Mouse (Mus musculus): ENCODE results near the gene Wdhd1. TPM values are rescaled to one million over a fixed set of nuclear protein-coding genes. Genes with fewer than 3 reads are reported as not detected.
A peak's percentile ranks its signal among the peaks of the same experiment; 100 is the strongest.

Wdhd1 gene
- polyA plus RNA-seq, 1 experiment from 2014 or later, result 14.5 TPM

DNA sequence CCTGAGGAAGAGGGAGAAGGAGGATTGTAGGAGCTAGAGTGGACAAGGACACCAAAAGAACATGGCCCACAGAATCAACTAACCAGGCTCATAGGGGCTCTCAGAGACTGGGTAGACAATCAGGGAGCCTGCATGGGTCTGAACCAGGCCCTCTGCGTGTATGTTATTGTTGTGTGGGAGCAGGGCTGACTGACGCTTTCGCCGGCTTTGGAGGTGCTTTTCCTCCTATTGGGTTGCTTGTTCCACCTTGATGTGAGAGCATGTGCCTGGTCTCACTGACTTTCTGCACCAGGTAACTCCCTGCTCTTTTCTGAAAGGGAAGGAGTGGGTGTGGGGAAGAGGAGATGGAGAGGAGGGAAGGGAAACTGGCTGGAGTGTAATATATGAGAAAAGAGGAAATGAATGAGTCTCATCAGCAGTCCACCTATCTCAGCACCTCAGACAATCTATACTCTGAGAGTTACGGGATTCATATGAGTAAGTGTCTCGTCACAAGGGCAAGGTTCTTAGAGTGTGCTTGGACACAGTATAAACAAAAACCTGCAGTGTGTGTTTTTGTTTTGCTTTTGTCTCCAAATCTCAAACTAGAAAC lies 28.3 kb upstream of the Wdhd1 start:
- Histone ChIP-seq H3K36me3 (ENCODE audit: control insufficient read depth, insufficient read depth, low read length) (no peaks in the 10 kb centered on the region), H3K9ac (ENCODE audit: low read depth, low read length) (no peak overlapping the region), H3K9me3 (replicated peaks; ENCODE audit: control insufficient read depth, low read length, poor library complexity, severe bottlenecking) (no peaks in the 10 kb centered on the region), H3K4me3 (ENCODE audit: low read depth, low read length) (no peak overlapping the region), H3K4me2 (ENCODE audit: low read length) (no peak overlapping the region), H3K27ac (ENCODE audit: low read length) (no peak overlapping the region), H3K4me1 (ENCODE audit: control insufficient read depth, insufficient read depth, low read length) (peaks cover 8% of the 10 kb centered on the region), H3K27me3 (ENCODE audit: control insufficient read depth, insufficient read depth, low read depth, low read length) (no peaks in the 10 kb centered on the region)
- WGBS, result 90% methylated on average over 6 of the region's 6 CpGs
- ATAC-seq, result no peak

DNA sequence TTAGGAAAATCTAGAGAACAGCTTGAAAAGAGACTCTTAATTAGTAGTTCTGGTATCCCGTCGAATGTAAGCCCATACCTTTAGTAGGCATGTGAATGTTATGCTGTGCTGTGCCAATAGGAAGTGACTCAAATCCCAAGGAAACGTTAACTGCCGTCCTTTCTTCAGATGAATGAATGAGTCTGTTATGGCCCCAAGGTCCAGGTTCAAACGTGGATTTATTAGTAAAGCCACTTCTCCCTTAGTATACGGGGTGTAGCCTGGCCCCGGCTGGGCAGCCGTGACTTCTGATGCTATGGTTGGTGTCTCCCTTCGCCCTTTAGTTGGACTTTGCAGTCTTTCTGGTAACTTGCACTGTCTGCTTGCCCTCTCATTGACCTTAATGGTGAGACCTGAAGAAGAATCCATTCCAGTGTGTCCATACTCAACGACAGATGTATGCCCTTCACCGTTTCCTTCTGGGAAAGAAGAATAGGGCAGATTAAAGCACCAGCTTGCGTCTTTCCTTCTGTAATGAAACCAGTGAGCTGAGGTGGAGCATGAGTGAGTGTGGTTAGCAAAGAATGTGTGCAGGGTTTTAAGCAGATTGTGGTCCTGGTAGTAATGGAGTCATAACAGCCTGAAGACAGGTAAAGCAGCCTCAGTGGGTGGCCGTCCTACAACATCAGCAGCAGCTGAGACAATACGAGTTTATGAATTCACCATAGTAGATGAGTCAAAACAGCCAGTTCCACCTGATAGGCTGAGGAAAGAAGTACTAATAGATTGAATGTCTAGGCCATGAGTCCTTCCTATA lies 26.4 kb upstream of the Wdhd1 start:
- Histone ChIP-seq H3K9me3 (replicated peaks; ENCODE audit: control insufficient read depth, low read length, poor library complexity, severe bottlenecking) (no peaks in the 10 kb centered on the region), H3K27ac (ENCODE audit: low read length) (no peak overlapping the region), H3K27me3 (ENCODE audit: control insufficient read depth, insufficient read depth, low read depth, low read length) (no peaks in the 10 kb centered on the region), H3K36me3 (ENCODE audit: control insufficient read depth, insufficient read depth, low read length) (no peaks in the 10 kb centered on the region), H3K4me1 (ENCODE audit: control insufficient read depth, insufficient read depth, low read length) (peaks cover 17% of the 10 kb centered on the region), H3K4me3 (ENCODE audit: low read depth, low read length) (no peak overlapping the region), H3K9ac (ENCODE audit: low read depth, low read length) (no peak overlapping the region), H3K4me2 (ENCODE audit: low read length) (no peak overlapping the region)
- WGBS, result 88% methylated on average over 14 of the region's 14 CpGs
- no peak for ATAC-seq

DNA sequence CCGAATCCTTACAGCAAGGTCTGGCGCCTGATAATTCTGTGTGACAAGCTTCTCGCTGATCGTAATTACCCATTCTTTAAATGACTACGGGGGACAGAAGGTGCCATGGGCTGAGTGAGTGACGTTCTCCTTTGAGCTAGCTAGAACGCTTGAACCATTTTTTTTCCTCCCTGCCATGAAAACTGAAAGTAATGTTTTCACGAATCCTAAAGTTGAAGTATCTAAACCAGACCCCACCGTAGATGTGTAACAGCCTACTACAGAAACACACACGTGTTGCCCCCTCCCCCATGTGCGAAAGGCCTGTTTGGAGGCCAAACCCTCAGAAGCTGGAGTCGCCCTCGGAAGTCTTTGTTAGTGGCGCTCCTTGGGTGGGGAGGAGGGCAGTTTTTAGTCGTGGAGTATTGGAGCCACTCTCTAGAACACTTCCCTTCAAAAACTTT lies 22.2 kb upstream of the Wdhd1 start:
- under 1% methylated on average over 15 of the region's 15 CpGs for WGBS
- ATAC-seq, result peak; percentile 57
- Histone ChIP-seq H3K27ac (ENCODE audit: low read length) (peak overlapping the region; percentile 97), H3K27me3 (ENCODE audit: control insufficient read depth, insufficient read depth, low read depth, low read length) (no peaks in the 10 kb centered on the region), H3K36me3 (ENCODE audit: control insufficient read depth, insufficient read depth, low read length) (no peaks in the 10 kb centered on the region), H3K9ac (ENCODE audit: low read depth, low read length) (peak overlapping the region; percentile 98), H3K4me1 (ENCODE audit: control insufficient read depth, insufficient read depth, low read length) (peaks cover 22% of the 10 kb centered on the region), H3K4me3 (ENCODE audit: low read depth, low read length) (peak overlapping the region; percentile 98), H3K4me2 (ENCODE audit: low read length) (peak overlapping the region; percentile 89), H3K9me3 (replicated peaks; ENCODE audit: control insufficient read depth, low read length, poor library complexity, severe bottlenecking) (no peaks in the 10 kb centered on the region)

DNA sequence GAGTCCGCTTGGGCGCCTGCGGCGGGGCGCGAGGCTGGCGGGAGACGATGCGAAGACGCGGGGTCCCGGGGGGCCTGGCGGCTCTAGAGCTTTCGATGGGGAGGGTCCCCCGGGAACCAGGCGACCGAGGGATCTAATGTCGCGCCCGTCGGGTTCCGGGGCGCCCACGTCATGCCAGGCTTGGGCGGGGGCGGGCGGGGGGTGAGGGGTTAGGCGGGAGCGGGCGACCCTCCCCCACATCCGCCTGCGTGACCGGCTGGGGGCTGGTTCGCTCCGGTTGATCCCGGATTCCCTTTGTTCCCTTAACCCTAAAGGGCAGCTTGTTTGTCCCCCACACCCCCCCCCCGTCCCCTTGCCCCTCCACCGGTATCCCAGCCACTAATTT lies 21.7 kb upstream of the Wdhd1 start:
- peak; percentile 84 for ATAC-seq
- WGBS, result under 1% methylated on average over 34 of the region's 38 CpGs
- Histone ChIP-seq H3K4me2 (ENCODE audit: low read length) (peak overlapping the region; percentile 89), H3K4me1 (ENCODE audit: control insufficient read depth, insufficient read depth, low read length) (peaks cover 22% of the 10 kb centered on the region), H3K9ac (ENCODE audit: low read depth, low read length) (peak overlapping the region; percentile 98), H3K27ac (ENCODE audit: low read length) (peak overlapping the region; percentile 97), H3K36me3 (ENCODE audit: control insufficient read depth, insufficient read depth, low read length) (no peaks in the 10 kb centered on the region), H3K9me3 (replicated peaks; ENCODE audit: control insufficient read depth, low read length, poor library complexity, severe bottlenecking) (no peaks in the 10 kb centered on the region), H3K27me3 (ENCODE audit: control insufficient read depth, insufficient read depth, low read depth, low read length) (no peaks in the 10 kb centered on the region), H3K4me3 (ENCODE audit: low read depth, low read length) (peak overlapping the region; percentile 98)

DNA sequence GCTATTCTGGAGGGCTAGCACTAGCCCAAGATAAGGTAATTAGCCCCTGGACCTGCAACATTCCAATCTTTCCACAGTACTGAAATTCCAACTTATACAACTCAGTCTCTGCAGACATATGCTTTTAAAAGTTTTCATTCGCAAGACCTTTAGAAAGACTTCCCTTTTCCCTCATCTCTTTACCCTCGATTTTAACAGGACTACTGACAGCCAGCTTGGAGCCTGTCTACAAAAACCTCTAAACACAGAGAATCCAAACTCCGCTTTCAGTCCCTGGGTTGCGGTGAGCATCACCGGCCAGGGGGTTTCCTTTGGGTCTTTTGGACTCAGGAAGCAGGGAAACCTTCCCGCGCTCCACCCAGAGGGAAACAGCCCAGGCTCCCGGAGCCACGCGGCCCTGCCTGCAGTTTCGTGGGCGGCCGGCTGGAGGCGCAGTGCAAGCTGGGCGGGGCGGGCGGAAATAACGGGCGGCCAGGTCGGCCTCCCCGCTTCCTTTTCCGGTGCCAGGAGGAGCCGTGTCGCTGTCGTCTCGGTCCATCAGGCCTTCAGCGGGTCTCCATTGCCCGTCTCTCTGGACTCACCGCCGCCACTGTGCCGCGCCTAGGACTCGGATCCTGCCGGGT lies 21.2 kb upstream of the Wdhd1 start, which contains the start of gene Mapk1ip1l:
TSS of gene Mapk1ip1l (plus strand) at position 482 of the 623 bp plus-strand sequence.
- peaks cover 22% of the 10 kb centered on the region for H3K4me1 ChIP-seq (ENCODE audit: control insufficient read depth, insufficient read depth, low read length)
- peak; percentile 95 for ATAC-seq
- H3K4me3 ChIP-seq (ENCODE audit: low read depth, low read length), result peak within 1 kb of the TSS; percentile 98
- peak within 1 kb of the TSS; percentile 98 for H3K9ac ChIP-seq (ENCODE audit: low read depth, low read length)
- 1% methylated on average over 34 of the region's 34 CpGs for WGBS
- no peaks in the 10 kb centered on the region for H3K9me3 ChIP-seq (replicated peaks; ENCODE audit: control insufficient read depth, low read length, poor library complexity, severe bottlenecking)
- H3K27me3 ChIP-seq (ENCODE audit: control insufficient read depth, insufficient read depth, low read depth, low read length), result no peaks in the 10 kb centered on the region
- peak within 1 kb of the TSS; percentile 89 for H3K4me2 ChIP-seq (ENCODE audit: low read length)
- H3K27ac ChIP-seq (ENCODE audit: low read length), result peak within 1 kb of the TSS; percentile 97
- H3K36me3 ChIP-seq (ENCODE audit: control insufficient read depth, insufficient read depth, low read length), result no peaks in the 10 kb centered on the region

DNA sequence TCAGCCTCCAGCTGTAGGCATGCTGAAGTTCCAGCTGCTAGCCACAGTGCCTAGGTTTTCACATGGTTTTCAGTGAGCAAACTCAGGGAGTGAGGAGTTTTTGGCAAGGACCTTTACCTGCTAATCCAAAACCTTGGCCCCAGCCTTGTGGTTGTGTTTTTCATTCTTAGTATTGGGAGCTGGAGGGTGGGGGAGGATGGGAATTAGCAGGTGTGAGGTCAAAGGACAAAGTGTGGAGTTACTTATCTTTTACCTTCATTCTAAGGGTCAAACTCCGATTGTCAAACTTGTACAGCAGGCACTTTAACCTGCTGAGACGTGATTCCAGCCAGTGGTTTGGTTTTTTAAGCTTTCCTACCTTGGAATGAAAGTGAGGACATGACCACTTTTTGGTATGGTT lies 19.6 kb upstream of the Wdhd1 start:
- Histone ChIP-seq H3K27ac (ENCODE audit: low read length) (no peak overlapping the region), H3K27me3 (ENCODE audit: control insufficient read depth, insufficient read depth, low read depth, low read length) (no peaks in the 10 kb centered on the region), H3K36me3 (ENCODE audit: control insufficient read depth, insufficient read depth, low read length) (no peaks in the 10 kb centered on the region), H3K9ac (ENCODE audit: low read depth, low read length) (no peak overlapping the region), H3K4me2 (ENCODE audit: low read length) (no peak overlapping the region), H3K4me3 (ENCODE audit: low read depth, low read length) (no peak overlapping the region), H3K4me1 (ENCODE audit: control insufficient read depth, insufficient read depth, low read length) (peaks cover 22% of the 10 kb centered on the region), H3K9me3 (replicated peaks; ENCODE audit: control insufficient read depth, low read length, poor library complexity, severe bottlenecking) (no peaks in the 10 kb centered on the region)
- no peak for ATAC-seq
- 84% methylated on average over 2 of the region's 2 CpGs for WGBS

DNA sequence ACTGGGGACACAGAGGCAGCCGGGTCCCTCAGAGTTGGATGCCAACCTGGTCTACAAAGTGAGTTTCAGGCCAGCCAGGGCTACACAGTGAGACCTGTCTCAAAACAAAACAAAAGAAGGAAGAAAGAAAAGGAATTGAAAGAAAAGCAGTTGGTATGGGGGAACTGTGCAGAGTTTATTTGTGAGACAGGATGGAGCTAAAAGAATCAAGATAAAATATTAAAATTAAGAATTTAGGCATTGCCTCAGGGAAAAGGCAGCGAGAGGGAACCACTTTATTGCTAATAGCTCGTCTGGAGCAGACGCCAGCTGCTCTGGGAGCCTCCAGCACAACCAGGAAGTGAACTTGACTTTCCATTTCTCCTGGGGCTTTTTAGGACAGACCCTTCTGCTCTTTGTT lies 17.5 kb upstream of the Wdhd1 start:
- Histone ChIP-seq H3K9me3 (replicated peaks; ENCODE audit: control insufficient read depth, low read length, poor library complexity, severe bottlenecking) (no peaks in the 10 kb centered on the region), H3K4me3 (ENCODE audit: low read depth, low read length) (no peak overlapping the region), H3K4me1 (ENCODE audit: control insufficient read depth, insufficient read depth, low read length) (peaks cover 6% of the 10 kb centered on the region), H3K9ac (ENCODE audit: low read depth, low read length) (no peak overlapping the region), H3K4me2 (ENCODE audit: low read length) (no peak overlapping the region), H3K27ac (ENCODE audit: low read length) (no peak overlapping the region), H3K36me3 (ENCODE audit: control insufficient read depth, insufficient read depth, low read length) (0 out of 2 replicates have a peak, but pooled peaks cover 5% of the 10 kb centered on the region), H3K27me3 (ENCODE audit: control insufficient read depth, insufficient read depth, low read depth, low read length) (no peaks in the 10 kb centered on the region)
- WGBS, result 46% methylated on average over 4 of the region's 4 CpGs
- no peak for ATAC-seq

DNA sequence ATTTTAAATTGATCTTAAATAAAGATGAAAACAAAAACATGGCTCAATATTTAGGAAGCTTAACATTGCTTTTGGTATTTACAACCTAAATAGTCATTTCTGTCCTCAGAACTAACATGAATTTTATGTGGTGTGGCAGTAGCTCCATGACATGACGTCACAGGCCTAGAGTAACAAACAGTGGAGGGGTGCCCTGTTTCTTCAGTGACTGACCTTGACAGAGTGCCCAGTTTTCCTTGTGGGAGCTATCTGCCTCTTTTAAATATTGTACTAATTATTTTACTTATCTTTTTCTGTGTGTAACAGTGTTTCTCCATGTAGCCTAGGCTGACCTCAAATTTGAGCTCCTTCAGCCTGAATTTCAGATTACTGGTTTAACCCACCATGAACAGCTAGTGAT lies 15.1 kb upstream of the Wdhd1 start:
- no peaks in the 10 kb centered on the region for H3K4me1 ChIP-seq (ENCODE audit: control insufficient read depth, insufficient read depth, low read length)
- H3K27ac ChIP-seq (ENCODE audit: low read length), result no peak overlapping the region
- H3K9me3 ChIP-seq (replicated peaks; ENCODE audit: control insufficient read depth, low read length, poor library complexity, severe bottlenecking), result no peaks in the 10 kb centered on the region
- no peak for ATAC-seq
- WGBS, result 89% methylated on average over 1 of the region's 1 CpGs
- H3K27me3 ChIP-seq (ENCODE audit: control insufficient read depth, insufficient read depth, low read depth, low read length), result no peaks in the 10 kb centered on the region
- no peak overlapping the region for H3K4me2 ChIP-seq (ENCODE audit: low read length)
- H3K4me3 ChIP-seq (ENCODE audit: low read depth, low read length), result no peak overlapping the region
- 0 out of 2 replicates have a peak, but pooled peaks cover 5% of the 10 kb centered on the region for H3K36me3 ChIP-seq (ENCODE audit: control insufficient read depth, insufficient read depth, low read length)
- no peak overlapping the region for H3K9ac ChIP-seq (ENCODE audit: low read depth, low read length)

DNA sequence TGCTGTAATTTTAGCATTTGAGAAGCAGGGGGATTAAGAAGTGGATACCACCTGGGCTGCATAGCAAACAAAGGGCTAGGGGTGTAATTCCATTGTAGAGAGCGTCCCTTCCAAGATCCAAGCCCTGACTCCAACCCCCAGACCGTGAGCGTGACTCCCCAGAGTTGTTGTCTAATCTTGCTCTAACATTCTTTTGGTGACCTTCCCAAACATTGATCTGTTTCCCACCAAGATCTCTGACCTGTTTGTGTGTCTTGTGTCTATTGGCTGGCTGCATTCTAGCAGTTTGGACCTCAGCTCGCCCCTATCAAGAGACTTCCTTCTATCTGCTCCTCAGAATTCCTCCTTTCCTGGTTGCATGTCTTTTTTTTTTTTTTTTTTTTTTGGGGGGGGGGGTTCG lies 10.4 kb upstream of the Wdhd1 start:
- no peaks in the 10 kb centered on the region for H3K27me3 ChIP-seq (ENCODE audit: control insufficient read depth, insufficient read depth, low read depth, low read length)
- no peaks in the 10 kb centered on the region for H3K4me1 ChIP-seq (ENCODE audit: control insufficient read depth, insufficient read depth, low read length)
- WGBS, result 85% methylated on average over 5 of the region's 5 CpGs
- ATAC-seq, result no peak
- no peak overlapping the region for H3K9ac ChIP-seq (ENCODE audit: low read depth, low read length)
- no peak overlapping the region for H3K4me2 ChIP-seq (ENCODE audit: low read length)
- no peaks in the 10 kb centered on the region for H3K9me3 ChIP-seq (replicated peaks; ENCODE audit: control insufficient read depth, low read length, poor library complexity, severe bottlenecking)
- 0 out of 2 replicates have a peak, but pooled peaks cover 5% of the 10 kb centered on the region for H3K36me3 ChIP-seq (ENCODE audit: control insufficient read depth, insufficient read depth, low read length)
- no peak overlapping the region for H3K4me3 ChIP-seq (ENCODE audit: low read depth, low read length)
- no peak overlapping the region for H3K27ac ChIP-seq (ENCODE audit: low read length)
